ENCODE assay signal across 28 mouse cellular contexts in the genomic region with DNA sequence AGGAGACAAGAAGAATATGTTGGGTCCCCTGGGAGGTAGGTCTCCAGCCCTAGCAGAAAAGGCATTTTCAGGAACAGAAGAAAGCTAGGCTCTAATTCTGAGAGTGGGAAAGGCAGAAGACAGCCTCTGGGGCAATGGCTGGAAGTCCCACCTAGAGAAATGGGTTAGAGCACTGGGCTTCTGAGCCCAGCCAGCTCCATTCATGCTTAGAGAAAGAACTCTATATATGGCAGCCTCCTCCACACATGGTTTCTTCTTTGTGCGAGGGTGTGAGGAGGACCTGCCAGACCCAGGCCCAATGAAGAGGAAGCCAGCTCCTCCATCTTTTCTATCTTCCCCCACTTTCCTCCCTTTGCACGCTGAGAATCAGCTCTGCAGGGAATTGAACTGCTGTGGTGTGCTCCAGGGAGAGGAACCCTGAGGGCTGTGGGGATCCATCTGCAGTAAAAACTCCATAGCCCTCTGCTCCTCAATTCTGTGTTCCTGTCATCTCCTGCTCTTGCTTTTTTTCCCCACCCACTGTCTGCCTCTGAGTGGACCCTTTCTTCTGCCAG. TPM values are rescaled to one million over a fixed set of nuclear protein-coding genes. Genes with fewer than 3 reads are reported as not detected.
DNase-seq lines count a peak whose midpoint lies in the region; ATAC-seq lines count a peak whose summit lies in the region.
"Had no signal": no experiment of that assay in that cellular context is flagged by ENCODE, and none has a peak within 500 bp of the region (broad histone marks: within the 10 kb centered on the region; RNA-seq: fewer than 3 reads in every experiment).

Gene Olfr763 (plus strand): TSS at position 504 of the 554 bp plus-strand sequence.

- ATAC-seq in heart, embryonic 12.5 days (ENCODE audit: insufficient number of reproducible peaks, low FRiP score), result no peak
- no peak for ATAC-seq in monocyte, adult 5-6 weeks (replicated peaks; ENCODE audit: insufficient number of reproducible peaks, low FRiP score, low TSS enrichment, poor library complexity, severe bottlenecking)
- ATAC-seq: forebrain, embryonic 14.5 days; forebrain, embryonic 16.5 days had no signal

- H3K36me3 ChIP-seq in heart, embryonic 12.5 days, result no peaks in the 10 kb centered on the region
- H3K36me3 ChIP-seq in limb, embryonic 10.5 days, result no peaks in the 10 kb centered on the region
- H3K36me3 ChIP-seq: embryonic facial prominence, embryonic 13.5 days; embryonic facial prominence, embryonic 15.5 days; forebrain, embryonic 10.5 days; forebrain, embryonic 12.5 days had no signal

- no peak within 1 kb of the TSS for H3K9ac ChIP-seq in heart, embryonic 12.5 days
- H3K9ac ChIP-seq: embryonic facial prominence, embryonic 13.5 days; embryonic facial prominence, embryonic 15.5 days; forebrain, embryonic 12.5 days had no signal

- WGBS in heart, embryonic 12.5 days, result 62% methylated on average over 2 of the region's 2 CpGs
- WGBS in limb, embryonic 10.5 days, result 73% methylated on average over 2 of the region's 2 CpGs

- no peak within 1 kb of the TSS for H3K4me3 ChIP-seq in heart, embryonic 12.5 days
- no peak within 1 kb of the TSS for H3K4me3 ChIP-seq in limb, embryonic 10.5 days
- H3K4me3 ChIP-seq: embryonic facial prominence, embryonic 13.5 days; embryonic facial prominence, embryonic 15.5 days; erythroblast, embryonic 14.5 days; forebrain, embryonic 10.5 days; forebrain, embryonic 12.5 days had no signal

- H3K4me1 ChIP-seq in heart, embryonic 12.5 days (replicated peaks), result no peaks in the 10 kb centered on the region
- H3K4me1 ChIP-seq in limb, embryonic 10.5 days, result no peaks in the 10 kb centered on the region
- H3K4me1 ChIP-seq: embryonic facial prominence, embryonic 13.5 days; embryonic facial prominence, embryonic 15.5 days; forebrain, embryonic 10.5 days; forebrain, embryonic 12.5 days had no signal

- H3K4me2 ChIP-seq in heart, embryonic 12.5 days, result no peak within 1 kb of the TSS
- H3K4me2 ChIP-seq: embryonic facial prominence, embryonic 13.5 days; embryonic facial prominence, embryonic 15.5 days; forebrain, embryonic 12.5 days had no signal

- no peaks in the 10 kb centered on the region for H3K27me3 ChIP-seq in heart, embryonic 12.5 days (replicated peaks)
- no peaks in the 10 kb centered on the region for H3K27me3 ChIP-seq in limb, embryonic 10.5 days (ENCODE audit: low read depth, poor library complexity, severe bottlenecking)
- H3K27me3 ChIP-seq: embryonic facial prominence, embryonic 13.5 days; embryonic facial prominence, embryonic 15.5 days; forebrain, embryonic 12.5 days had no signal

- H3K9me3 ChIP-seq in heart, embryonic 12.5 days (replicated peaks), result peaks cover 9% of the 10 kb centered on the region
- H3K9me3 ChIP-seq in limb, embryonic 10.5 days (replicated peaks), result no peaks in the 10 kb centered on the region
- H3K9me3 ChIP-seq: embryonic facial prominence, embryonic 15.5 days; forebrain, embryonic 10.5 days; forebrain, embryonic 12.5 days had no signal

- DNase-seq in heart, adult 11 months, result peak; percentile 51
- peak; percentile 3 for DNase-seq in brain, adult 2 months (ENCODE audit: low read depth, low spot score)
- peak; percentile 10 for DNase-seq in limb, embryonic 10.5 days (ENCODE audit: low spot score)
- DNase-seq: adrenal gland, adult 2 months; adrenal gland, postnatal 10 days; adrenal gland, postnatal 25 days; cerebellum, adult 11 months; cerebellum, adult 18-20 months; cerebellum, adult 8-10 months; cerebellum, adult 9-11 months; cerebellum, postnatal 14 days; cerebellum, postnatal 36 days; embryo, embryonic 11 days had no signal

- H3K27ac ChIP-seq in heart, embryonic 12.5 days (ENCODE audit: poor library complexity, severe bottlenecking), result no peak within 1 kb of the TSS
- no peak within 1 kb of the TSS for H3K27ac ChIP-seq in limb, embryonic 10.5 days
- H3K27ac ChIP-seq: embryonic facial prominence, embryonic 13.5 days; embryonic facial prominence, embryonic 15.5 days; forebrain, embryonic 10.5 days; forebrain, embryonic 12.5 days had no signal

RNA-seq across cellular contexts. Expression of gene Olfr763, which starts in this region (rescaled TPM):
- not detected in 2 replicates for polyA plus RNA-seq in heart, embryonic 12.5 days (2016; fragmentation: Nextera tagmentation; extraction: Ambion mirVana)
- not detected in 2 replicates for polyA plus RNA-seq in limb, embryonic 10.5 days (2016; fragmentation: Nextera tagmentation; extraction: Ambion mirVana)
- total RNA-seq in monocyte, adult 5-6 weeks (2017), result not detected in 3 replicates
- total RNA-seq: adrenal gland, adult 2 months; adrenal gland, postnatal 10 days; adrenal gland, postnatal 25 days; adrenal gland, postnatal 4 days; common myeloid progenitor, adult 5-6 weeks; ES-E14; MEL had no signal
- polyA plus RNA-seq: adrenal gland, adult 2 months; C2C12; embryonic facial prominence, embryonic 11.5 days; embryonic facial prominence, embryonic 13.5 days; embryonic facial prominence, embryonic 15.5 days; erythroblast, embryonic 14.5 days; forebrain, embryonic 10.5 days; forebrain, embryonic 12.5 days; forebrain, embryonic 14.5 days; forebrain, embryonic 16.5 days had no signal

Comparison
In these comparisons a context has a peak if more than half of its experiments do, and no peak if none do; other contexts are left out.
1. Peak in DNase-seq in limb, embryonic 10.5 days; RNA of the gene not detected or under 1 TPM.